Mouse (Mus musculus) forelimb bud, embryonic 11.5 days (tissue): ENCODE results near the gene Gm49325.
"Not testable (repeated sequence)": the region's sequence is repeated elsewhere in the genome, so short reads cannot be mapped to it uniquely, and the experiment has no call there.

Source experiments
- DNase-seq: peaks from one replicate; pipeline ENCODE4 v3.0.0-alpha.2; 2012; ENCODE audit warnings: low read depth, low spot score

Gm49325 gene

DNA sequence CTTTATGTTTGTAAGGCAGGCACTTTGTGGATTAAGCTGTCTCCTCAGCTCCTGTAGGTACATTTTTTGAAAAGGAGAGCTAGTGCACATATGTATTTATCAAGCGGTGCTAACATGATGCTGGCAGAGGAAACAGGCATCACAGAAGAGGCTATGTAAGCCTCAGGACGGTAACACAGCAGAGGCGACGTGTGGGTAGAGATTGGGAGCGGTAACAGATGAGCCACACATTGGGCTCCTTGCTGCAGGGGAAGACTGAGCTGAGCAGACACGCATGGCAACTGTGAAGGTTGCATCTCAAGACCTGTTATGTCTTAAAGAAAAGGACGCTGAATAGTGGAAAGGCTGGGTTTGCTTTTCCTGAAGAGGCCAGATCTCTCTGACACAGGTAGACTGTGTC lies 77.0 kb downstream of the Gm49325 start:
- DNase-seq, result no peak

DNA sequence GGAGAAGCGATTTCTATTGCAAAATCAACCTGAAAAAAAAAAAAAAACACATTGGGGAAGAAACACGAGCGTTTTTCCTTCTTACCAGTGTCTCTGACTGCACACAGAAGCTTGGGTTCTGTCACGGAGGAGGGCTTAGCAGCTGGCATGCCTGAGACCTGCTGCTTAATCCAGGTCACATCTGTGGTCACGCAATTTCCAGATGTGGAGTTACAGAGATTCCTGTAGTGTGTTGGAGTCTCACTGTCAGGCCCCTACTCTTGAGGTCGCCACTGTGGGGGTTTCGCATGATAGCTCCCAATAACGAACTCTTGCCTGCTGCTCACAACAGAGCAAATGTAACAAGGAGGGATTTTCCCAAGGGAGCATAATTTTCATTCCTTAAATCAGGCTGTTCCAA lies 78.2 kb downstream of the Gm49325 start:
- peak; percentile 71 for DNase-seq

DNA sequence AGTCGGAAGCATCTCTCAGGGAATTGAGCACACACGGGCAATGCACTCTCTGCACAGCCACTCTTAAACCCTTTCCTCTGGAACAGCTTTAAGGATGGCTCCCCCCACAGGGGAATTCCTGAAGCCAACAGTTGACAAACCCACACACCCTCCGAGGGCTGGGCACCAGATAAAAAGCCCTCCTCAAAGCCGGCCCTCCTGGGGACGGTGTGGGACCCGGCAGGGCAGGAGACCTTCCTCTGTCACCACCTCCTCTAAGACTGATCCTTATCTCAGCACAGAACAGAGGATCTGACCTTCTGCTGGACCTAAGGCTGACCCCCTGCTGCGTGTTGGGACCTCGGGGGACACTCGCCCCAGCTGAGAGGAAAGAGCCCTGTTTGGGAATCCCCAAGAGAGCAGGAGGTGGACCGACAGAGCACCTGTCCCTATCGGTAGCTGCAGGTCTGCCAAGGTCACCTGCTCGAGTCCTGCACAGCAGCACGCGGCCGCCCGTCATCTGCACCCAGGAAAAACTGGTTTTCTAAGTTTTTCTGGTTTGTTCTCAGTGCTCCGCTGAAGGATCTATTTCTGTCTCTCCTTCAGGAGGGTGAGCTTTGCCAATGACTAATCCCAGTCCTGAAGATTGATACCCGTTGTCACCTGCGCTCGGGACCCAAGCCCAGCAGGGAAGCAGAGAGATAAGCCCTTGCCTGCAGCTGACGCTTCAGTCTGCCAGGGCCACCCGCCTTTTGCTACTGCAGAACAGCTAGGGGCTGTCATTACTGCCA lies 80.1 kb downstream of the Gm49325 start, which contains the start of gene Tspear:
Tspear (plus strand) TSS at position 675 of the 770 bp plus-strand sequence.
- DNase-seq, result no peak

DNA sequence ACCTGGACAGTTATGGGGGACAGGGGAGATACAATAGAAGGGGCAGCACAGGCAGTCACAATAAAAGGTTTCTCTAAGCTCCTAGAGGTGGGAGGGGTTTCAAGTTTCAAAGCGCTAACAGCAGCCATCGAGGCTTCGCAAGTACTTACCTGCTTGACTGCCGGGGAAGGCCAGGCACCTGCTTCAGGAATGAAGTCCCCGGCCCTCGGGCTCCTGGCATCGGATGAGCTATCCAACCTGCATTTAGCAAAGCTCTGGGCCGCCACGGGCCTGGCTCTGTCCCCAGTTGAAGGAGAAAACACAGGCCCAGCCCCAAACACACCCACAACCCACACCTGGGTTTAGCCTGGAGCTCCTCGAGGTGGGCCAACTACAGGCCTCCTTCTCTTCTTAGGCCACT lies 81.0 kb downstream of the Gm49325 start:
- no peak for DNase-seq

DNA sequence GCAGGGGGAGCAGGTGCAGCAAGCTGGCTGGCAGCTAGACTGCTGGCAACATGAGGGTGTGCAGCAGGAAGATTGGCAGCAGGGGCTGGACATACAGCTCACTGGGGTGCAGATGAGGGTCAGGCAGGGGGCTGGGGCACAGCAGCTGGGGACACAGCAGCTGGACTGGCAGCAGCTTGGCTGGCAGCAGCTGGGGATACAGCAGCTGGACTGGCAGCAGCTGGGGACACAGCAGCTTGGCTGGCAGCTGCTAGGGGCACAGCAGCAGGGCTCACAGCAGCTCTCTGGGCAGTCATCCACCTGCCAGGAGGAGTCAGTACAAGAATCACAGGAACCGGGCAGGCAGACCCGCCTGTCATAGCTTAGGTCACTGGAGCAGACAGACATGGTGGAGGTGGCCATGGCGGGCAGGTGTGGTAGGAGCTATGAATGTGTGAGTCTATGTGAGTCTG lies 84.4 kb downstream of the Gm49325 start, which contains the start of gene Gm19402:
Gm19402 (minus strand) TSS at position 402 of the 452 bp plus-strand sequence.
- DNase-seq, result not testable (repeated sequence)
